Mouse (Mus musculus): ENCODE results near the gene Socs1. TPM values are rescaled to one million over a fixed set of nuclear protein-coding genes. Genes with fewer than 3 reads are reported as not detected.

Socs1 gene
- polyA plus RNA-seq (2012; rRNA removed), result 1.7 and 2.2 TPM in 2 replicates

GRCm38 (mm10) chr16:10785371-10786231 lies at the start of gene Socs1:
TSS of gene Socs1 (minus strand) at chr16:10785536.

GRCm38 (mm10) chr16:10812865-10813371 lies 27.6 kb upstream of the Socs1 start, which contains the start of gene Gm11172:
TSS of gene Gm11172 (plus strand) at chr16:10812915.

GRCm38 (mm10) chr16:10805789-10806527 lies 20.6 kb upstream of the Socs1 start, which contains the start of gene Prm1:
TSS of gene Prm1 (minus strand) at chr16:10805839.

GRCm38 (mm10) chr16:10796034-10796433 lies 10.7 kb upstream of the Socs1 start, which contains the start of gene Prm2:
TSS of gene Prm2 (minus strand) at chr16:10796134.

GRCm38 (mm10) chr16:10790702-10791101 lies 5.4 kb upstream of the Socs1 start, which contains the start of gene Prm3:
TSS of gene Prm3 (minus strand) at chr16:10790914.

GRCm38 (mm10) chr16:10788271-10788670 lies 2.9 kb upstream of the Socs1 start, which contains the start of gene Tnp2:
TSS of gene Tnp2 (minus strand) at chr16:10788660.

Other genes starting within 250 kb of the Socs1 start
- 30.0 and 31.4 TPM in 2 replicates for gene Dexi, start 242.5 kb downstream of the Socs1 start, polyA plus RNA-seq (2012; rRNA removed)
- 29.6 and 32.2 TPM in 2 replicates for gene Clec16a, start 240.2 kb downstream of the Socs1 start, polyA plus RNA-seq (2012; rRNA removed)
- gene Tnp2, start 3.1 kb upstream of the Socs1 start, polyA plus RNA-seq (2012; rRNA removed), result not detected in 2 replicates
- not detected in 2 replicates for gene Prm3, start 5.4 kb upstream of the Socs1 start, polyA plus RNA-seq (2012; rRNA removed)
- gene Prm2, start 10.6 kb upstream of the Socs1 start, polyA plus RNA-seq (2012; rRNA removed), result not detected in 2 replicates
- not detected in 2 replicates for gene Prm1, start 20.3 kb upstream of the Socs1 start, polyA plus RNA-seq (2012; rRNA removed)
- not detected in 2 replicates for gene Gm11172, start 27.4 kb upstream of the Socs1 start, polyA plus RNA-seq (2012; rRNA removed)
- gene Rmi2, start 49.5 kb upstream of the Socs1 start, polyA plus RNA-seq (2012; rRNA removed), result 1.0 and 1.2 TPM in 2 replicates